Mouse (Mus musculus) urinary bladder, postnatal 10 days (tissue): ENCODE results near the gene Tap1.
A peak's percentile ranks its signal among the peaks of the same experiment; 100 is the strongest.

Experiments
- DNase-seq: peaks from one replicate; pipeline ENCODE4 v3.0.0; 2022; ENCODE audit warnings: low spot score

The Tap1 gene

DNA sequence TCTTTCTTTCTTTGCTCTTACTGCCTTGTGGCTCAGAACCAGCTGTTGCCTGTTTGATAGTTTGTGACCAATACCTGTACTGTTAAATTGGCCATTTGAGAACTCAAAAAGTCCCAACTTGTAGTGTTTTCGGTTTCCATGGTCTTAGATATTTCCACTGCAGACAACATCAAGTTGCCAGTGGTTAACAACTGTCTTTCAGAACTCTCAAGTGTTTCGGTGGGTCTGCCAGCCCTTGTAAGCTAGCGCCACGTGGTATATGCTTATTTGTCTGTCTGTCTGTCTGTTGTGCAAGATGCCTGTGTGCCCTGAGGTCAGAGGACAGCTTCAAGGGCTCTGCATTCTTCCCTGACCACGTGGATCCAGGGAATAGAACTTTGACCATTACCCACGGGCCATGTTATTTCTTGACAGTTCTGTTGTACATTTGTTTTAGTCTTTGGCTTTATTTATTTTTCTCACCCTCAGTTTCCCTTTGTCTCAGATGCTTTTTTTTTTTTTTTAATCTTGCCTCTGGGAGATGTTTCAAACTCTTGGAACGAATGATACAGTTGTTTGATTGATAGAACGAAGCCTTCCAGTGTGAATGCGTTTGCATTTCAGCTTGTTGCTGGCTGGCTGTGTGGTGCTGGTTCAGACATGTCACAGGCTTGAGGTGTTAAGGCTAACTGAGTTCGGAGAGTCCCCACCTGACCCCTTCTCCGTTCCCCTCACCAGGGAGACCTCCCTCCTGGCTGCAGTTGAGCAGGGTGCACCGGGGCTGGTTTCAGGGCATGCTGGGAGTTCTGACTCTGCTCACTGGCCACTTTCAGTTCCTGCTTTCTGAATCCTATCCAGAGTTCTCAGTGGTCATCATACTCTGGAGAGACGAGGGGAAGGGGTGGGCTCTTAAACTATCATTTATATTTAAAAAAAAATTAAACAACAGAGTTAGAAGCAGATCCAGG is 7.2 kb upstream of the Tap1 start:
- DNase-seq, result no peak

DNA sequence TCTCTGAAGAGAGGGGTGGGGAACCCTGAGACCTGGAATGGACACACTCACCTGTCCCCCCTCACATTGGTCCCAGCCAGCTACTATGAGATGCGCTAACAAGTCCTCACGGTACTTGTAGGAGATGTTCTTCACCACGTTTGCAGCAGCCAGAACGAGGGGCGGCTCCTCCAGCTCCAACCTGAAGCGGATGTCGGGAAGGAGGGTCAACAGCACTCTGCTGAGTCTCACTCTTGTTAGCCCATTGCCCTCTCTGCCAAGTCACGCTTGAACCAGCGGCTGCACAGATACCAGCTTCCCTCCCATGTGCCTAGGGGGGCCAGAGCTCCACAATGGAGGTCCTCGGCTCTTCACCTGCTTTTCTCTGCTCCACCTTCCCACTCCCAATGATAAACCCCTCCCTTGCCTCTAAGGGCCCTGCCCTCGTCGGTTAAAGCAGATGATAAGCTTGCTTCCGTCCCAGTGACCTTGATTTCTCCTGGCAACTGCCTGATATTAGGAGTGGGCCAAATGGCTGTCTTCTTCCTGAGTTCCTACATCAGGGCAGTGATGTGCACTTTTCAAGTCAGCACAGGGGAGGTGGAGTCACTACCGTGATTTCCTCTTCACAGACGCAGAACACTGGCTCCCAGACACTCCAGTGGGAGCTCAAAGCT is 3.7 kb upstream of the Tap1 start:
- no peak for DNase-seq

GRCm38 (mm10) chr17:34185526-34185925 is 1.8 kb upstream of the Tap1 start:
- no peak for DNase-seq

DNA sequence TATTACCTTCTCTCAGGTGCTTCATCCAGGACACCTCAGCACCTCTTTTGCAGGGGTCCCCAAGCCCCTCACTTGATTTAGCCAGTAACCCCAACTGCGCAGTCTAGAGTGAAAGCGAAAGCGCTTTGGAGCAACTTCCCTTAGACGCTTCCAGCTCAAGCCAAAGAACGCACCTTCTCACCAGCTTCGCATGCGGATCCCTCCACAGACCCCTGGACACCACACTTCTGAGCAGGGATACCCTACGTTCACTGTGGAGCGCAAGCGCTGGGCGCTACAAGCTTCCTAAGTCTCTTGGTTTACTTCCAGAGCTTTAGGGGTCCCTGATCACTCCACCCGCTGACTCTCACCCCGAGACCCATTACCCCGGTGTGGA is 480 bp upstream of the Tap1 start:
- DNase-seq, result no peak

DNA sequence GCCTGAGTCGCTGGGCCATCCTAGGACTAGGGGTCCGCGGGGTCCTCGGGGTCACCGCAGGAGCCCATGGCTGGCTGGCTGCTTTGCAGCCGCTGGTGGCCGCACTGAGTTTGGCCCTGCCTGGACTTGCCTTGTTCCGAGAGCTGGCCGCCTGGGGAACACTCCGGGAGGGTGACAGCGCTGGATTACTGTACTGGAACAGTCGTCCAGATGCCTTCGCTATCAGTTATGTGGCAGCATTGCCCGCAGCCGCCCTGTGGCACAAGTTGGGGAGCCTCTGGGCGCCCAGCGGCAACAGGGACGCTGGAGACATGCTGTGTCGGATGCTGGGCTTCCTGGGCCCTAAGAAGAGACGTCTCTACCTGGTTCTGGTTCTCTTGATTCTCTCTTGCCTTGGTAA is 657 bp downstream of the Tap1 start:
- DNase-seq, result no peak

GRCm38 (mm10) chr17:34188986-34189385 is 1.6 kb downstream of the Tap1 start:
- DNase-seq, result no peak

DNA sequence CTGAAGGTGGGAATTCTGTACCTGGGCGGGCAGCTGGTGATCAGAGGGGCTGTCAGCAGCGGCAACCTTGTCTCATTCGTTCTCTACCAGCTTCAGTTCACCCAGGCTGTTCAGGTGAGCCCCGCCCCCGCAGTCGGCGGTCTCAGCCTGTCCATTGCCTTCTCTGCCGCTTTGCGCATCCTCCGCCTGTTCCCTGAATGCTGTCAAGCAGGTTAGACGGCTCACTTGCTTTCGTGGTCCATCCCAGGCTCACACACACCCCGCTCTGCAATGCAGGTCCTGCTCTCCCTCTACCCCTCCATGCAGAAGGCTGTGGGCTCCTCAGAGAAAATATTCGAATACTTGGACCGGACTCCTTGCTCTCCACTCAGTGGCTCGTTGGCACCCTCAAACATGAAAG is 5.5 kb downstream of the Tap1 start:
- DNase-seq, result no peak

- no peak for DNase-seq
Observed at GRCm38 (mm10) chr17:34193468-34193867, 6.1 kb downstream of the Tap1 start.

DNA sequence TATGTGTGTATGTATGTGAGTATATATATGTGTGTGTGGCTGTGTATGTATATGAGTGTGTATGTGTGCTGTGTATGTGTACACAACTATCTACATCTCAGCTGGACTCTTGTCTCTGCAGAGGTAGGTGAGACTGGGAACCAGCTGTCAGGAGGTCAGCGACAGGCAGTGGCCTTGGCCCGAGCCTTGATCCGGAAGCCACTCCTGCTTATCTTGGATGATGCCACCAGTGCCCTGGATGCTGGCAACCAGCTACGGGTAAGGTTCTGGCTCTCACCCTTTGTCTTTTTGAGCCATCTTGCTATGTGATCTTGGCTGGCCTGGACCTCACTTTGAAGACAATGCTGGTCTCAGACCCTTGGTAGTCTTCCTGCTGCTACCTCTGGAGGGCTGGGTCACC is 7.4 kb downstream of the Tap1 start:
- no peak for DNase-seq

DNA sequence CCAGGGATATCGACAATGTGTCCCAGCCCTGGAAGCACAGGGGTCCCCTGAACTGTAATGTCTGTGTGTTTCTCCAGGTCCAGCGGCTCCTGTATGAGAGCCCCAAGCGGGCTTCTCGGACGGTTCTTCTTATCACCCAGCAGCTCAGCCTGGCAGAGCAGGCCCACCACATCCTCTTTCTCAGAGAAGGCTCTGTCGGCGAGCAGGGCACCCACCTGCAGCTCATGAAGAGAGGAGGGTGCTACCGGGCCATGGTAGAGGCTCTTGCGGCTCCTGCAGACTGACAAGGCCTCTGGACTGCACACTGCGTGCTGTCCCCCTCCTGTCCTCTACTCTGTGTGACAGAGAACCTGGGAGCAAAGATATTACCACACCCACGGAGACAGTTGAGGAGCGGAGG is 9.1 kb downstream of the Tap1 start:
- DNase-seq, result no peak

GRCm38 (mm10) chr17:34196941-34197894 is 9.9 kb downstream of the Tap1 start, which contains the start of gene Psmb8:
Gene Psmb8 (plus strand): TSS chr17:34197721.
- DNase-seq, result peak; percentile 79

DNA sequence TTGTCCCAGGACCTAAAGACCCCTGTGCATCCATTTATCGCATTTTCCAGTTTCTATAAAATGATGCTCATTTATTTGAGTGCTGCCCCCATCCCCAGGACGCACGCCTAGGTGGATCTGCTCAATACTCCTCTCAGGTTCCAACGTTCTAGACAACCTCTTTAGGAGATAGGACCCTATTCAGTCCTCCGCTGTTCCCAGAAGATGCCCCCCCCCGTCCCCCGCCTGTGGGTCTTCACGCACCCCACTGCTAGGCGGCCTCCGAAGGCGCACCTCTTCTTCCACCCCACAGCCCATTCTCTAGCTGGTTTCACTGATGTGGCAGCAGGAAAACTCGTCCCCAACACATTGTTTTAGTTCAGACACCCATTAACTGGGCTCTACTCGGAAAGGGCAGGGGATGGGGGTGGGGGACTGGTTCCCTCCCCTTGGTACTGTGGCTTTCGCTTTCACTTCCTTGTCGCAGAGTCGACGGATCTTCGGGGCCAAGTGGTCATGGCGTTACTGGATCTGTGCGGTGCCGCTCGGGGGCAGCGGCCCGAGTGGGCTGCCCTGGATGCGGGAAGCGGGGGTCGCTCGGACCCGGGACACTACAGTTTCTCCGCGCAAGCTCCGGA is 10.7 kb downstream of the Tap1 start:
- no peak for DNase-seq

GRCm38 (mm10) chr17:34198521-34198912 is 11.2 kb downstream of the Tap1 start:
- no peak for DNase-seq

DNA sequence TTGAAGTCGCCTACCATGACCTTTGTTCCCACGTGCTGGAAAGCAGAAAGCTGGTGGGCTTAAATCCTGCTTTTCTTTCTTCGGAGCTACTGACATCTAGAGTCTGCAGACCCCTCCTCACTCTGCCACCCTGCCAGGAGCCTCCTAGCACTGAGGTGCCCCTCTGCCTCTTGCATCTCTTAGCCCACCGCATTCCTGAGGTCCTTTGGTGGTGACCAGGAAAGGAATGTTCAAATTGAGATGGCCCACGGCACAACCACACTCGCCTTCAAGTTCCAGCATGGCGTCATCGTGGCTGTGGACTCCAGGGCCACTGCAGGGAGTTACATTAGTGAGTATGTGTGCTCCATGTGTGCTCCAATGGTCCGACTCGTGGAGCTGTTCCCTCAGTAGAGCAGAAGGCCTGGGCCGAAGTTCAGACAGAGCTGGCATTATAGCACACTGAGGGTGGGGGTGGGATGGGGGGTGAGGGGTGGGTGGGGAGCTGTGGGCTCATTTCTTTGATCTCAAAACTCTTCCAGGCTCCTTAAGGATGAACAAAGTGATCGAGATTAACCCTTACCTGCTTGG is 11.8 kb downstream of the Tap1 start:
- DNase-seq, result no peak

- DNase-seq, result no peak
Observed at GRCm38 (mm10) chr17:34200047-34200446, 12.7 kb downstream of the Tap1 start.

DNA sequence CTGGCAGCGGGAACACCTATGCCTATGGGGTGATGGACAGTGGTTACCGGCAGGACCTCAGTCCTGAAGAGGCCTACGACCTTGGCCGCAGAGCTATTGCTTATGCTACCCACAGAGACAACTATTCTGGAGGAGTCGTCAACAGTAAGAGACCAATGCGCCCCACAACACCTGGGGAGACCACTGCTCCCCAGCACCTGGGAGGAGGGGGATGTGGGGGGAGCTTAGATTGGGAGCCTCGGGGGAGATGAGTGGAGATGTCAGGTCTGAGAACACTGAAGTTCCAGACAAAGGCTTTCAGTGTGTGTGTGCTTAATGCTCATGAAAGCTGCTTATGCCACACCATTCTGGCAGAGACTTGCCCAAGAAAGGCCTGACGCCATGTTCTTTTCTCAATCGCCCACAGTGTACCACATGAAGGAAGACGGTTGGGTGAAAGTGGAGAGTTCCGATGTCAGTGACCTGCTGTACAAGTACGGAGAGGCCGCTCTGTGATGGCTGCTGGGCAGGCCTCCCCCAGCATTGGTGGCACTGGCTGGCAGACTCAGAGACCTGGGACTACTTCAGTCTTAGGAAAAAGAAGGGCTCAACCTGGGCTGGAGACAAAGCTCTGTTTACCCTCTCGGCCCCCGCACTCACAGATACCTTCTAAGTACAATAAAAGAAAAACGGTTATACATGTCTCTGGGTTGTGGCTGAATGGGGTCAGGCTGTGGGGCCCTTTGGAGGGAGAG is 13.6 kb downstream of the Tap1 start:
- DNase-seq, result no peak

GRCm38 (mm10) chr17:34201506-34202055 is 14.2 kb downstream of the Tap1 start:
- no peak for DNase-seq

- DNase-seq, result no peak
Observed at GRCm38 (mm10) chr17:34202760-34203442, 15.5 kb downstream of the Tap1 start.

DNA sequence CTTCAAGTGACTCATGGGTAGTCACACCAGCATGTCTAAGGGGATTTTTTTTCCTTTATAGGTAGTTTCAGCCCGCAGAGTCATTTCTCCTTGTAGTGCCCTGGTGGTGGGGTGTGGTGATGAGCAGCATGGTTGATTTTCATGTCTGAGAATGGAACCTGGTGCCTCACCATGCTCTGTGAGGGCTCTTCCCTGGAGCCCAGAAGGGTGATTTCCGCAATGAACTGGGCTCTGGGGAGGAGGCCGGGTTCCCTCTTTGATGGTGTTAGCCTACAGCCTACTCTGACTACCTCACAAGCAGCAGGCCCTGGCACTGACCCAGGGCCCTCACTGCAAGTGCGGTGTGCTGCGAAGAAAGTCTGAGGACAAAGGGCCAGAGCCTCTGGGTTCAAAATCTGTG is 16.1 kb downstream of the Tap1 start, which contains the start of gene Tap2:
Tap2 (plus strand) TSS at position 84 of the 400 bp plus-strand sequence.
- no peak for DNase-seq
